Mouse (Mus musculus) spleen, adult 18-20 months (tissue): Measurements from ENCODE around the gene Plekhj1.

Experiments used
- DNase-seq, 2 experiments: peaks; one replicate each; pipeline ENCODE4 v3.0.0; 2022; ENCODE audit warnings: mixed read lengths in 2 of 2

The Plekhj1 gene

DNA sequence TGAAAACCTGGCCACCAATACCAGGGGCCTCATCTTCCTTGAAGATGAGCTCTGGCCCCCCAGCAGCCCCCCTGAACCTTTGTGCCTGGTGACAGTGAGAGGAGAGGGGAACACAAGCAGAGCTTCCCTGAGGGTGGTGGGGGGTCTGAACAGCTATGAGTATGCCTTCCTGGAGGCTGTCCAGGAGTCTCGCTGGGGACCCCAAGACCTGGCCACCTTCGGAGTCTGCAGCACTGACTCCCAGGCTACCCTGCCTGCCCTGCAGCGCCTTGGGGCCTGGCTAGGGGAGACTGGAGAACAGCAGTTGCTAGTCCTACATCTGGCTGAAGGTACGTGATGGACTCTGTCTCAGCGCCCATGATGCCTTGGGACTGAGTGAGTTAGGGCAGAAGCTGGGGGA lies 6.9 kb upstream of the Plekhj1 start:
- DNase-seq, result no peak

DNA sequence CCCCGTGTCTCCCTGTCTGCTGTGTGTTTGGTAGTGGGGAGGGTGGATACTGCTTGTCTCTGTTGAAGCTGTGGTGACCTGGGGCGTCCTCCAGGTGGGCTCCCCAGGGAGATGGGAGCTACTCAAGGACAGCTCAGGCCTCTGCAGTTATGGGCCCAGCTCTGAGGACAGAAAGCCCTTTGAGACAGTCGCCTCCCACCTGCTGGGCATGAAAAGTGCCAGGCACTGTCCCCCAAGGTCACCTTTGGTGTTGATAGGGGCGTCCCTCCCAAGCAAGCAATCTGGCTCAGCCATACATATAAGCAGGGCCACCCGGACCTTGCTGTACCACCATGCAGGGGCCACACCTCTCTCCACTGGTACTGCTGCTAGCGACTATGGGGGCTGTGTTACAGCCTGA lies 6.5 kb upstream of the Plekhj1 start, which contains the start of gene Amh:
Gene Amh, plus strand, starts transcription at position 328 of the 400 bp plus-strand sequence.
- no peak for DNase-seq

DNA sequence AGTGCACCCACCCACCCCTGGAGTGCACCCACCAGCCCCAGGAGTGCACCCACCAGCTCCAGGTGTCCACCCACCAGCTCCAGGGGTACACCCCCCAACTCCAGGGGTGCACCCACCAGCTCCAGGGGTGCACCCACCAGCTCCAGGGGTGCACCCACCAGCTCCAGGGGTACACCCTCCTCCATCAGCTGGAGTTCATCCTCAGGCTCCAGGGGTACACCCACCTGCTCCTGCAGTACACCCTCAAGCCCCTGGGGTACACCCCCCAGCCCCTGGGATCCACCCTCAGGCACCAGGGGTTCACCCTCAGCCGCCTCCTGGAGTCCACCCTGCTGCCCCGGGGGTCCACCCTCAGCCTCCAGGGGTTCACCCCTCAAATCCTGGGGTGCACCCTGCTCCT lies 5.9 kb upstream of the Plekhj1 start:
- no peak for DNase-seq

DNA sequence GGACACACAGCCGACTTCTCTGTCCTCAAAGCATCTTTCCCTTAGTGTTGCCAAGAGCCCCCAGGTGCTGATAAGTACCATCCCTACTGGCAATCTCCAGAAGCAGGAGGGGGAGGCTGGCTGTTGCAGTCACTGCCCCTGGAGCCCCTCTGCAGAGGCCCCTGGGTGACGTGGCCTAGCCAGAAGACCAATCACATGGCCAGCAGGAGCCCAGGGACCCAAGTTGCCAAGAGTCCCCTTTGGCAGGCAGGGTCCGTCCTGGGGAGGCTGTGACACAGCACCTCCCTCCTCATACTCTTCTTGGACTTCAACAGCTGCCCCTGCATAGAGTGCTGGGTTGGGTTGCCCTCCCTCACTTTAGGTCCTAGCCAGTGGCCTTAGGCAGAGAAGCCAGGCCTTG lies 4.6 kb upstream of the Plekhj1 start:
- DNase-seq, result no peak

DNA sequence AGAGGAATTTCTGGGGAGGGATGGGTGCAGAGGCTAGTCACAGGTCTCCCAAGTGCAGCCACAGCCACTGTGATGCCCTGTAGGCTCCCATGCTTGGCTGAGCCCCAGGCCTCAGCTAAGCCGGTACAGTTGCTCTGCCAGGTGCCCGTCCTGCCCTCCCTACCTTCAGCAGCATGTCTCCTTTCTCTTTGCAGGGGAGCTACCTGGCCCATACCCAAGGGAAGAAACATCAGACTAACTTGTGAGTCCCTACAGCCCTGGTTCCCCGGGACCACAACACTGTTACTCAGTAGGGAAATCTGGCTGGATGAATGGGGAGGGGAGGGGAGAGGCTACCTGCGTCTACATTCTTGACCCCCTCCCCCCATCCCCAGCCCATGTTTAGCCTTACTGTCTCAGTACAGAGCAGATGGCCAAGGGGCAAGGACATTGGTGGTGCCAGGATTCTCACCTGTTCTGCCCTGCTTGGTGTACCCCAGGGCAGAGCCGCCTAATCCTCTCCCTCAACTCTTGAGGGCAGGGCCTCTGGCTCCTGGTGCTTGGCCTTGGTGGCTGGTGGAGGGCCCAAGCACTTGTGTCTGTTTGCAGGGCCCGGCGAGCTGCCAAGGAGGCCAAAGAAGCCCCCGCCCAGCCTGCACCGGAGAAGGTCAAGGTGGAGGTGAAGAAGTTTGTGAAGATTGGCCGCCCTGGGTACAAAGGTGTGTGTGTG lies 3.9 kb upstream of the Plekhj1 start:
- DNase-seq, result no peak

DNA sequence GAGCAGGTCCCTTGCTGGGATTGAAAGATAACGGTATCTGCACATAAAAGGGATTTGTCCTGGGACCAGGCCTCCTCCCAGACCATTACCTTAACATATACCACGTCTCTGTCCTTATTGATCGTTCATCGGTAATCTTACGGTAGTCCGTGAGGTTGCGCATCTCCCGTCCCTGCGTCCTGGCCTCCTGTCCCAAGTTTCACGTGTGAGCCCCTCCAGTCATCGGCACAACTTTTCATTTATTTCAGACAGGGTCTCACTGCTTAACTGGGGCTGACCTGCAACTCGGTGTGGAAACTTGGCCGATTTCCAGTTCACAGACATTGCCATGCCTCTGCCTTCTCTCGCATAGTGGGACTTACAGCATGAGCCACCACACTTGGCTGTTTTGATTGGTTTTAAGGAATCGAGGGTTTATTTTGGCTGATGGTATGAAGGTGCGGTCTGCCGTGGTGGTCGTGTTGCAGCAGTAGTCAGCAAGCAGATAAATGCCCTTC lies 692 bp upstream of the Plekhj1 start:
- no peak for DNase-seq

DNA sequence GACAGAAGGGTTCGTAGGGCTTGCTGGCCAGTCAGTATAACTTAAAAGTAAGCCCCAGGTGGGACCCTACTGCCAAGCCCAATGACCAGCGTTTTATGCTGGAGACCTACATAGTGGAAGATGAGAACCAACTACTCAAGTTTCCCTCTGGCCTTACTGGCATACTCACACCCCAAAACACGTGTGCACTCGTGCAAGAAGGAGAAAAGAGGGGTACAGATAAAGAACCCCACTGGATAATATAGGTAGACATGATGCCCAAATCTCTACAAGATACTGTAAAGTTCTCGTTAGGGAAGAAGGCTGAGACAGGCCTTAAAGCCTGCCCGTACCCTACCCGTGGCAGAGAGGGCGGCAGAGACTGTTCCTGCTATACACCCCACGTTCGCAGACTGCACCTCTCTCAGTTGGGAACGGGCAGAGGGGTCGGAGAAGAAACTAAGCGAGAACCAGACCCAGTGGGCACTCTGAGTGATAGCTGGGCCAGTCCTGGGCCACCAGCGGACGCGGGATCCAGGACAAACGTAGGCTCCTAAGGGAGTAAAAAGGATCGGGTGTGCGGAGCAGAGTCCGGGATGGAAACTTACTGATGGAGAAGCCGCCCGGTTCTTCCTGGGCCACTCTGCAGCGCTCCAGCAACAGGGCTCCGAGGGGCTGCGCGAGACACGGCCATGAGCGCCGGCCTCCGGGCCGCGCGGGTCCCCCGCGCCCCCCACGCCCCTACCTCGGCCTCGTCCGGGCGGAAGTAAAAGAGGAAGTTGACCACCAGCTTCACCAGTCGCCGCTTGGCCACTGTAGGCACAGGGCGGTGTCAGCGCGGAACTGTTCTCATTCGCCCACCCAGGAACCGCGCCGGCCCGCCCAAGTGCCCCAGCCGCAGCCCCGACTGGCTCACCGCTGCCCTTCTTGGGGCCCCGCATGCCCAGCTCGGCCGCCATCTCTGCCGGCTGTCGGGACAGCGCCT lies 958 bp downstream of the Plekhj1 start:
- DNase-seq, result no peak

DNA sequence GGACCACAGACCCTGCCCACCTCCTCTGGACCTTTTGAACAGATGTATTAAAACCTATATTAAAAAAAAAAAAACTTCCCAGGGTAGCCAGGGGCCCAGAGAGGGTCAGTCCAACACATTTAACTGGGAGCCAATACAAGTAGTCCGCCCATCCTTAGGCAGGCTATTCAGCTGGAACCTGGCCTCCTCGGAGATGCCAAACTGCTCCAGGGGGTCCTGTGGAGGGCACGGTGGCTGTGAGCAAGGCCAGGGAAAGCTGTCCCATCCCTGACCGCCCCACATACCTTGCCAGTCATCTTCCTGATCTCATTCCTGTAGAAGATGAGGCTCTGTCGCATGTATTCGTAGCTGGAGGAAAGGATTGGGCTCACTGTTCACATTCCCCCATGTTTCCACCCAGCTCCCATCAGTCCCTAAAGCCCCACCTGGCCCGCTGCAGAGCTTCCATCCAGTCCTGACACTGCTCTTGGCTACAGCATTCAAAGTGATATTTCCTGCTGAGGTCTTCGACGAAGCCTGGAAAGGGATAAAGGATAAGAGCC lies 2.0 kb downstream of the Plekhj1 start:
- DNase-seq, result no peak

DNA sequence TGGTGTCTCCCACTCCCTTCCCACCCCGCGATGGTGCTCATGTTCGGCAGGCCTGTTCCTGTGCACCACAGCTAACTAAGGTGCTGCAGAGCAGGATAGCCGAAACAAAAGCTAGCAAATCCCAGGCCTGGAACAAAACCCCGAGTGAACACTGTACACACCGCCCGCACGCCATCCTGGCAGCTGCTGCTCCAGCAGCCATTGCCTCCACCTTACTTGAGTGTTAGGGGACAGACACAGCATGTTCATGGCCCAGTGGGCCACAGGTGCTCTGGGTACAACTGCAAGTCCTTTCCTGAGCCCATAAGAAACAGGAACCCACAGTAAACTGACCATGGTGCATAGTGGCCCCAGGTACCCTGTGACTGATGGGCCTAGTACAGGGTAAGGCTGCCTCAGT lies 3.7 kb downstream of the Plekhj1 start:
- no peak for DNase-seq

DNA sequence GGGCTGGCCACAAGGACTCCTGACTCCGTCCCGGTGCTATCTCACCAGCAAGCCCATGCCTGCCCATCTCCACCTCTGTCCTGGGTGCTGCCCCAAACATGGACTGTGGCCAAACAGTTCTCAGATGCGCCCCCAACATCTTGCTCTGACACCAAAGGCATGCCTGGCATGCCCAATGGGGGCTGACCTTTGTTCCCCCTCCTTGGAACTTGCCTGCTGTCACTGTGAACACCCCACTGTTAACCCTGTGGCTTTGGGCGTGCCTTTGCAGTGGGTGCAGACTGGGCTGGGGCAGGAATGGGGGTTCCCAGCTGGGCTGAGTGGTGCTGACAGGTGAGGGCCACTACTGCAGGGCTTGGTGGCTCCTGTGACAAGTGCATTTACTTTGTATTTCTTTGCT lies 4.6 kb downstream of the Plekhj1 start:
- DNase-seq, result no peak

DNA sequence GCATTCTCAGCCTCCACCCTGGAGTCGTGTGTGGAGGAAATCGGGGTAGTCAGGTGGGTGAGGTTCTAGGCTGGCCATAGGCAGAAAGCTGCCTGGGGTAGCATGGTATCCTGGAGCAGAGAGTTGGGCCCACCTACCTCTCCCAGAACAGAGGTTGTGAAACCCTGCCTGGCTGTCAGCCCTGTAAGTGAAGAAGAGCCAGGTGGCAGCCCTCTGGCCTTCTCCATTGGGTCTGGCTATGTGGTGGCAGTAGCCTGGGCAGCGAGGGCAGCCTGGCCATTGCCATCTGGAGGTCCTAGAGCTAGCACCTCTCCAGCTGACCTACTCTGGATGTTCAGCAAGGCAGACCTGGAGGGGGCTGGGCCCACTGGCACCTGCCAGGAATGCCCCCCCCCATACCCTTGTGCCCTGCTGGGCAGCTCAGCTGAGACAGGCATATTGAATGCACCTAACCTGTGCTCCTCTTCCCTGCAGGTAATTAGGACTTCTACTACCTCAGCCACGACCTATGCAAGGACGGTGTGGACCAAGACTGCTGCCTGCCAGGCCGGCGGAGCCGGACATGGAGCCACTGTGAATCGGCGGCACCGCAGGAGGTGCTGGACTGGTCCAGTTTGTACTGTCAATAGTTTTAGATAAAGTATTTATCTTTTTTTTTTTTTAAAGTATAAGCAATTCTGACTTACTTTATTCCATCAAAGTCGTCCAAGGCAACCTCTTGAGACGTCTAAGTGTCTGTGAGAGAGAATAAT lies 5.2 kb downstream of the Plekhj1 start:
- no peak for DNase-seq

DNA sequence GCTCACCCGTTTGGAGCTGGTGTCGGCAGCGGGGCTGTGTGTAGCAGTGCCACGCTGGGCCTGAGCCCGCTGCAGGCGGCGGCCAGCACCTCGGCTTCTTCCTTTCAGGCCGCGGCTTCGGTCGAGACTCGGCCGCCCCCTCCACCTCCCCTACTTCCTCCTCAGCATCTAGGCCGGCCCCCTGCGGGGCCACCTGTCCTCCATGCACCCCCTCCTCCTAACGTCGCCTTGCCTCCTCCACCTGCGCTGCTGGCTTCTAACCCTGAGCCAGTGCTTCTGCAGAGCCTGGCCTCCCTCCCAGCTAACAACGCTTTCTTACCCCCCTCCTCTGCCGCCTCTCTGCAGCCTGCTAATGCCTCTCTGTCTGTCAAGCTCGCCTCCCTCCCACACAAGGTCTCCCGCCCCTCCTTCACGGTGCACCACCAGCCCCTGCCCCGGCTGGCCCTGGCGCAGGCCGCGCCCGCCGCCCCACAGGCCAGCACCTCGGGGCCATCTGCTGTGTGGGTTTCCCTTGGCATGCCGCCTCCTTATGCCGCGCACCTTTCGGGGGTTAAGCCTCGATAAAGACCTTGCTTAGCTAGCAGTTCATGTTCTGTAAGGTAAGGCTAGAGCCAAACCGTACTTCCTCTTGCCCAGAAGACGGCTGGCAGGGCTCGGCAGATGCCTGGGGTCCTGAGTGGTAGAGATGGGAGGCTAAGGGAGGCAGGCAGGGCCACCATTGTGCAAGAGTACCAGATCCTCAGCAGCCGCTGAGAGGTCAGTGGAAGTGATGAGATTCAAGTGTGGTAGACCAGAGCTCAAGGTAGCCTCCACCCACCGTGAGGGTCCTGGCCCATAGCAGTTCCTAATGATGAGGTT lies 6.0 kb downstream of the Plekhj1 start:
- DNase-seq, result no peak

DNA sequence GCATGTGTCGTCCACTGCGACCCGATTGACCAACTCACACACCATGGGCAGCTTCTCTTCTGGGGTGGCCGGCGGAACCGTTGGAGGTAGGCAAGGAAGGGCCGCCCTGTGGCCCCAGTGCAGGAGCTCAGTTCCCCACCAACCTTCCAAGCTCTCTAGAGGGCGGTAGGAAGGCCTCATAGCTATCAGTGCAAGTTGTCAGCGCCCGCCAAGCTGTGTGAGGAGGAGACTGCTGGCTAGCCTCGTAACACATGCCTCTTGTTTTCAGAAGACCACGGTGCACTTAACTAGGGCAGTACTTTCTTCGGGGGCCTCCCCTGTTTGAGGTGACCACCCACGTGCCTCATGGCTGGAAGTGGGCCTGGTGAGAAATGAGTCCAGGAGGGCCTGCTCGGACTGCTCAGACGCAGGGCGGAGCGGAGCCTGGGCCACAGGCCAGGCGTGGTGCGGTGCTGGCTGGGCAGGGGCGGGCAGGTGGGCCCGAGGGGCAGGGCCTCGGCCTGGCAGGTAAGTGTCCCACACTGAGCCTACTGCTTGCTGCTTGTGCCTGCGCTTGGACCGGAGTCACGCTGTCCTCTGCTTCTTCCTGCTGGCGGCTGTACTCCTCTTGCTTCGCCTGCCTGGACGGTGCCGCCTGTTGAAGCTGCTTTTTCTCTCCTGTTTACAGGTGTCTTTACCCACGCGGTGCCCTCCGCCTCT lies 6.8 kb downstream of the Plekhj1 start:
- DNase-seq, result no peak

DNA sequence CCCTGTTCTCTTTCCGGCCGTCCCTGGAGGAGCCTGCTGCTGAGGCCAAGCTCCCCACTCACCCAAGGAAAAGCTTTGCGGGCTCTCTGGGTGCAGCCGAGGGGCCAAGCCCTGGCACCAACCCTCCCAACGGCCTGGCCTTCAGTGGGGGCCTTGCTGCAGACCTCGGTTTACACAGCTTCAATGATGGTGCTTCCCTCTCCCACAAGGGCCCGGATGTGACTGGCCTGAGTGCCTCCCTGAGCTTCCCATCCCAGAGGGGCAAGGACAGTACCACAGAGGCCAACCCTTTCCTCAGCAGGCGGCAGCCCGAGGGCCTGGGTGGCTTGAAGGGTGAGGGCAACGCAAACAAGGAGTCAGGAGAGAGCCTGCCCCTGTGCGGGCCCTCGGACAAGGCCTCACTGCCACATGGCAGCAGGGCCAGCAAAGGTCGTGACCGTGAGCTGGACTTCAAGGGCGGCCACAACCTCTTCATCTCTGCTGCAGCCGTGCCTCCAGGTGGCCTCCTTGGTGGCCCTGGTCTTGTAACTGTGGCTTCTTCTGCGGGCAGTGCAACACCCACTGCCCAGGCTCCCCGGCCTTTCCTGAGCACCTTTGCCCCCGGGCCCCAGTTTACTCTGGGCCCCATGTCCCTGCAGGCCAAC lies 7.5 kb downstream of the Plekhj1 start:
- no peak for DNase-seq

DNA sequence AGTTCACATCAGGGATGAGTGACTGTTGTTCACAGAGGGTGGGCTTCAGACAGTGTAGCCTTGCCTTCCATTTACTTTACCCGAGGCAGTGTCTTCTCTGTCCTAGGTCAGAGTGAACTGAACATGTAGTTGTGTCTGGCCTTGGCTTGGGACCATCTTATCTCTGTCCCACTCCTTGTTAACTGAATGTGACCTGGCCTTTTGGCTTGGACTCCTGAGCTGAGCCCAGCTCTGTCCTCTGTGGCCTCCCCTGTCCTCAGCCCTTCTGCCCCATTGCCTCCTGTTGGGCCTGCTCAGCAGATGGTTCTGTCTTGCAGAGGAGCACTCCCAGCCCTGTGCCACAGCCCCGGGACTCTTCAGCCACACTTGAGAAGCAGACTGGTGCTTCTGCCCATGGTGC lies 10.9 kb downstream of the Plekhj1 start:
- DNase-seq, result no peak

DNA sequence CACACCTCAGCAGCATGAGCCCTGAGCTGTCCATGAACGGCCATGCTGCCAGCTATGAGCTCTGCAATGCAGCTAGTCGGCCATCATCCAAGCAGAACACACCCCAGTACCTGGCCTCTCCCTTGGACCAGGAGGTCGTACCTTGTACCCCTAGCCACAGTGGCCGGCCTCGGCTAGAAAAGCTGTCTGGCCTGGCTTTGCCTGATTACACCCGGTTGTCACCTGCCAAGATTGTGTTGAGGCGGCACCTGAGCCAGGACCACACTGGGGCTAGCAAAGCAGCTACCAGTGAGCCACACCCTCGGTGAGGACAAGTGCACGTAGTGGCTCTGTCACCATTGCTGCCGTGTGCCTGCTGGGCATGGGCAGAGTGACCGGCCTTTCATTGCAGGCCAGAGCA lies 12.5 kb downstream of the Plekhj1 start:
- DNase-seq, result no peak

DNA sequence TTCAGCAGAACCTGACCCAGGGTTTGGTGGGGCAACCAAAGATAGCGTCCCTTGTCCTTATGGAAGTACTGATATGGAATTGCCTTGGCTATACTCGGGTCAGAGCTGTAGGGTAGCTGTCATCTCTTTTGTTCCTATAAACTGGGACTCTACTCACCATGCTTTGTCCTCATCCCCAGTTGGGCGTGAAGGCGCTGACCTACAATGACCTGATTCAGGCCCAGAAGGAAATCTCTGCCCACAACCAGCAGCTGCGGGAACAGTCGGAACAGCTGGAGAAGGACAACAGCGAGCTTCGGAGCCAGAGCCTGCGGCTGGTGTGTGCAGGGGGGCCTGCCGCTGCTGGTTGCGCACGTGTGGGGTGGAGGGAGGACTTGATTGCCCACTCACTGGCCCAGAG lies 13.6 kb downstream of the Plekhj1 start:
- no peak for DNase-seq

DNA sequence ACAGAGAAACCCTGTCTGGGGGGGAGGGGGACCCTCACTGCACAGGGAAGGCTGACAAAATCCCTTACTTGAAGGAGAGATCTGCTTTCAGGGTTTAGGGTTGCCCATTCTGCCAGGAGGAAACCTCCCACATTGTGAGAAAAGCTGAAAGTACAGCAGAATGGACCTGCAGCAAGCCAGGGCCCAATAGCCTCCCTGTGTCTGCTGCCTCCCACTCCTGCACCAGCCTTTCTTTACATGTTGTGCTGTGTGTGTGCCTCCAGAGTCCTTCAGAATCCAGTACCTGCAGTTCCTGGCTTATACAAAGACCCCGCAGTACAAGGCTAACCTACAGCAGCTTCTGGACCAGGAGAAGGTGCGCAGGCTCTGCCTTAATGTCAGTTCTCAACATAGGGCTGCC lies 14.1 kb downstream of the Plekhj1 start:
- DNase-seq, result no peak

DNA sequence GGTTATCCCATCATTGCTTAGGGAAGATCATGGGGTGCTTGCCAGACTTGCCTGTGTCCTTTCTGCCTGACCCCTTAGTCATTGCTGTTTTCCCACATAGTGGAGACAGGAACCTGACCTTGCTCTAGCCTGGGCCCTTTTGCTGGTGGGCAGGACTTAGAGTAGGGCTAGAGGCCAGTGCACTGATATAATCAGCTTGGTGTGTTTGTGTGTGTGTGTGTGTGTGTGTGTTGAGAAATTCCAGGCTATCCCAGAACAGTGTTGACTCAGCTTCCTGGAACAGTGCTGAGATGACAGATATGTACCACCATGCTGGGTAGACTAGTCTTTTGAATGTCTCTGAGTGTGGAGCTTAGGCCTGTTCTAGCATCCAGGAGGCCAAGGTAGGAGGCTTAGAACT lies 18.9 kb downstream of the Plekhj1 start:
- DNase-seq, result no peak

DNA sequence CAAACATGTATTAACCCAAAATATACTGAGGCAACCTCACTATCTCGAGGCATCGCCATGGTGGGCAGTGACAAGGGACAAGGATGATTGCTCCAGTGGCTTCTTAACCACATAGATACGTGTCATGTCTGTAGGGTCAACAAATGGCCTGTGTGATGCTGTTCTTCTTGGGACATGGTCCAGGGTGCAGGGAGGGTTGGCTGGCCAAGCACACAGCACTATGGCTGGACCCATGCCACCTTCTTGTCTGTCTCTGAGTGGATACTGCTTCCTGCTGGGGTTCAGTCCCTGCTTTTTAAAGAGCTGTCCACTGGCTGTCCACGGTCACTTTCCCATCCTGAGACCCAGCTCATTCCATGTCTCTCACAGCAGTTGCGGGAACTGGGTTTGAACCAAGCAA lies 21.3 kb downstream of the Plekhj1 start:
- no peak for DNase-seq

DNA sequence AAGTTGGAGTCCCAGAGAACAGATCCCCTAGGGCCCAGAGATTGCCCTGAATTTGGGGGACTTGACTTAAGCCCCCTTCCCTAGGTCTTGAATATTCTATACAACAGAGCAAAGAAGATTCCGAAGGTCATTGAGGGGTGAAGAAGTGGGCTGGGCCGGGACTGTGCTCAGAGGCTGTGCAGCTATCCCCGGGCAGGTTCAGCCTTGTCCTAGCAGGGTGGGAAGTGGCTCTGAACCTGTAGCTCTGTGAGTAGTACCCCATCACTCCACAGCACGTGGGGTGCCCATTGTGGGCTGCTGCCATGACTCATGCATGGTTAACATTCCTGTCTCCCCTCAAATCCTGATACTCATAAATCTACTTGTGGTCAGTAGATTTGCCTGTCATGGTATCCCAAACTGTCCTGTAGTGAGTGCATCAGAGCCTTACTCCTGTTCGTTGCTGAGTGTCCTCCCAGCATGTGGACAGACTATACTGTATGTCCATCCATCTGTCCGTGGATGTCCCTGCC lies 22.0 kb downstream of the Plekhj1 start:
- no peak for DNase-seq
